Mouse (Mus musculus) midbrain, embryonic 14.5 days (tissue): ENCODE measurements at regions not wholly inside any gene's neighbourhood (a gene's known extent, or its start where the extent isn't known, plus 50 kb on each side); places are given as distances from the start of the nearest gene placed in this dataset.

ENCODE experiments used
- ATAC-seq: fragments of 200-750 bp; cut with Nextera tagmentation; 2 replicates; pipeline ENCODE4 v1.8.0; 2017; ENCODE audit warnings: moderate number of reproducible peaks, moderate library complexity; ENCODE audit not compliant: low FRiP score, low TSS enrichment
- DNase-seq: peaks from one replicate; pipeline ENCODE4 v3.0.0-alpha.2; 2015
- H3K27ac ChIP-seq: fragments of 300-500 bp; sonication (generic); replicated peaks from 2 replicates; pipeline ENCODE4 v1.5.1; 2014; ENCODE audit warnings: mild to moderate bottlenecking, low read depth, low read length, moderate library complexity
- H3K27me3 ChIP-seq: fragments of 300-500 bp; sonication (generic); 2 replicates; pipeline ENCODE4 v1.6.1; 2014; ENCODE audit warnings: low read length, control low read depth, mixed read lengths; ENCODE audit not compliant: control insufficient read depth, insufficient read depth
- H3K36me3 ChIP-seq: fragments of 300-500 bp; sonication (generic); 2 replicates; pipeline ENCODE4 v1.6.1; 2014; ENCODE audit warnings: low read length, control low read depth; ENCODE audit not compliant: control insufficient read depth, insufficient read depth
- H3K4me1 ChIP-seq: fragments of 300-500 bp; sonication (generic); 2 replicates; pipeline ENCODE4 v1.6.1; 2014; ENCODE audit warnings: mild to moderate bottlenecking, antibody characterized with exemption, low read length, control low read depth; ENCODE audit not compliant: control insufficient read depth, insufficient read depth
- H3K4me2 ChIP-seq: fragments of 300-500 bp; sonication (generic); 2 replicates; pipeline ENCODE4 v1.6.1; 2014; ENCODE audit warnings: mild to moderate bottlenecking, low read length, moderate library complexity
- H3K4me3 ChIP-seq: fragments of 300-500 bp; sonication (generic); replicated peaks from 2 replicates; pipeline ENCODE4 v1.5.1; 2014; ENCODE audit warnings: low read depth, low read length
- H3K9ac ChIP-seq: fragments of 300-500 bp; sonication (generic); replicated peaks from 2 replicates; pipeline ENCODE4 v1.6.1; 2014; ENCODE audit warnings: mild to moderate bottlenecking, low read length, moderate library complexity
- H3K9me3 ChIP-seq: fragments of 300-500 bp; sonication (generic); 2 replicates; pipeline ENCODE4 v1.6.1; 2016; ENCODE audit warnings: low read length, control low read depth, mixed read lengths; ENCODE audit not compliant: control insufficient read depth
- WGBS: fragments of 180-500 bp; shearing (Covaris S2); extraction: QIAGEN DNeasy Blood & Tissue Kit; methylation state at CpG from one replicate; pipeline ENCODE4 v1.1.7; 2014; 5-methylcytosine and 5-hydroxymethylcytosine counted together

DNA sequence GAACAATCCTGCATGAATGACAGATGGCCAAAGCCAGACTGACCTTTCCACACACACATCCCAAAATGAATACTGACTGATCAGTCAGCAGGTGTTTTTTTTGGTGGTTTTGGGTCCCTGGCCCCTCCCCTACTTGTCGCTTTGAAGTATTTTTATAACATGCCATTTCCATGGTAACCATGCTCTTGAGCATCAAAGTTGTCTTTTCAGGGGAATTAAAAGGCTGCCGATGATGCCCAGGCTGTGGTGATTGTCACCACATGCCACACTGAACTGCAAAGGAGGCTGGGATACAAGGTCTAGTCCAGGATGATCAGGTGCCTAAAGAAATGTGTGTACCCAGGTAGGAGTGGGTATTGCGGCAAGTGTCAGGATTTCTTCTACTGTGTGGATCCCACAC lies 92.3 kb upstream of the Frmd4a start:
- DNase-seq, result no peak
- ATAC-seq, result no peak
- H3K27ac ChIP-seq, result no peak overlapping the region
- peaks cover 11% of the 10 kb centered on the region for H3K4me1 ChIP-seq
- no peaks in the 10 kb centered on the region for H3K27me3 ChIP-seq
- no peak overlapping the region for H3K4me3 ChIP-seq
- no peak overlapping the region for H3K9ac ChIP-seq
- H3K36me3 ChIP-seq, result no peaks in the 10 kb centered on the region
- 56% methylated on average over 3 of the region's 3 CpGs for WGBS
- H3K9me3 ChIP-seq, result no peaks in the 10 kb centered on the region
- H3K4me2 ChIP-seq, result no peak overlapping the region

DNA sequence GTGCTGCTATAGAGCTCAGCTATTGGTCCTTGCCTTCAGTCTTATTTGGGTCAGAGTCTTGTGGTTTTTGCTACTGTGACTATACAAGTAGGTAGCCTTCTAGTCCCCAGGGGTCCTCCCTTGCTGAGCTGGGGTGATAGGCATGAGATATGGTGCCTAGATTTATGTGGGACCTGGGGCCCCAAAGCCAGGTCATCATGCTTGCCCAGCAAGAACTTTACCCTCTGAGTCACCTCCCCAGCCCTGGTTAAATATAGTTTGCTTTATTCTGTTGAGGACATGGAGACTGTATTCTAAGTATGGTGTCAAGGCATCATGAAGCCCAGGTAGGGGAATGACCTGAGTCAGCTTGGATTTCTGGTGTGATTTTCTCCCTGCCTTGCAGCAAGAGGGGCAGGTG lies 91.4 kb upstream of the Frmd4a start:
- no peak for ATAC-seq
- no peaks in the 10 kb centered on the region for H3K27me3 ChIP-seq

DNA sequence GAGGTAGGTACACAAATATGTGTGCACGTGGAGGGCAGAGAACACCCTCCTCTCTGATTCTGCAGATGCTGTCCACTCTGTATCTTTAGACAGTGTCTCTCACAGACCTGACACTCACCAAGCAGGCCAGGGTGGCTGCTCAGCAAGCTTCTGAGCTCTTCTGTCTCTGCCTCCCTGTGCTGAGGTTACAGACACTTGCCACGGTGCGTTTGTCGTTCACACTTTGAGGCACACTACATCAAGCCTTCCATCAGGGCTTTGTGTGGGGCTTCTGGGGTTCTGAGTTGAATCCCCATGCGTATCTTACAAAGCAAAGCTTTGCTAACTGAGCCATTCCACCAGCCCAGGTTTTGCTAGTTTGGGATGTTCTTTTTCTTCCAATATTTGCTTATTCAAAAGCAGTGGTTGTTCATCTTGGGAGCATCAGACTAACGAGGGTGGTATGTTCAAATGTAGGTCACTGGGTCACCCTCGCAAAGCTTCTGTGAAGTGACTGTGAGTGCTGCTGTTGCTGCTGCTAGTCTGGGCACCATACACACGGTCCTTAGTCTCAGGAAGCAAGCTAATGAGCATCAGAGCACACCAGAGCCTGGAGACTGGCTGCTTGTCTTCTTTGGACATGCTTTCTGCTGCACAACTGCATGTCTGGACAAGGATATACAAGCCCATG lies 90.2 kb upstream of the Frmd4a start:
- H3K27me3 ChIP-seq, result no peaks in the 10 kb centered on the region
- no peak overlapping the region for H3K4me3 ChIP-seq
- no peaks in the 10 kb centered on the region for H3K36me3 ChIP-seq
- no peak for ATAC-seq
- H3K4me1 ChIP-seq, result peaks cover 11% of the 10 kb centered on the region
- 70% methylated on average over 8 of the region's 8 CpGs for WGBS
- H3K9ac ChIP-seq, result no peak overlapping the region
- no peaks in the 10 kb centered on the region for H3K9me3 ChIP-seq
- no peak overlapping the region for H3K4me2 ChIP-seq
- no peak for DNase-seq
- no peak overlapping the region for H3K27ac ChIP-seq

More for the DNA sequence above, 91.4 kb upstream of the Frmd4a start:
- no peaks in the 10 kb centered on the region for H3K36me3 ChIP-seq
- H3K27ac ChIP-seq, result no peak overlapping the region
- no peak overlapping the region for H3K9ac ChIP-seq
- DNase-seq, result no peak
- H3K9me3 ChIP-seq, result no peaks in the 10 kb centered on the region
- H3K4me2 ChIP-seq, result no peak overlapping the region
- peaks cover 11% of the 10 kb centered on the region for H3K4me1 ChIP-seq
- no peak overlapping the region for H3K4me3 ChIP-seq

DNA sequence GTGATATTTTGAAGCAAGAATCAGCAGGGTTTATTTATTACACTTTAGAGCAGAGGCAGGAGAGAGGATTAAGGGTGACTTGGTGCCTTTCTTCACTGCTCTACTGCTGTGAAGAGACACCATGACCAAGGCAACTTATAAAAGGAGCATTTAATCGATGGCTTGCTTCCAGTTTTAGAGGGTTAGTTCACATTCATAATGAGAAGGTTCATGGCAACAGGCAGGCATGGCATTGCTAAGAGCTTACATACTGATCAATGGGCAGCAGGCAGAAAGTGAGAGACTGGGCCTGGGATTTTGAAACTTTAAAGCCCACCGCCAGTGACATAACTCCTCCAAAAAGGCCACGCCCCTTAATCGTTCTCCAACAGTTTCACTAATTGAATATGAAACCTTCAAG lies 89.7 kb upstream of the Frmd4a start:
- no peak for ATAC-seq
- WGBS, result 64% methylated on average over 4 of the region's 4 CpGs

DNA sequence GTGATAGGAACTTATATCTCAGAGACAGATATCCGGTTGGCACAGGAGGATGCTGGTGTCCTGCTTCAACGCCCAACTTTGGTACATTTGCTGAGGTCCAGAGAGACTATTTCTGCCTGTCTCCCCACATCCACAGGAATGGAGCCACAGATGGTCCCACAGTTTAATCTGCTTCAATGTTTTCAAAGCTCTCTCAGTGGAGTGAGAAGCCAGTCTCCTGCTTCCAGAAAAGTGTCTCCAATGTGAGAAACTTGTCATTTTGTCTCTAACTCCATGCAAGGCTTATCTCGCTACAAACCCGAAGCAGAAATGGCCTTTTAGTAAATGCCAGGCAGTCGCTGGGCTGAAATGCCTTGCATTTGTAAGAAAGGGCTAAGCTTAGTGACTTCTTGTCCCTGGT lies 86.9 kb upstream of the Frmd4a start:
- 76% methylated on average over 5 of the region's 5 CpGs for WGBS
- H3K4me3 ChIP-seq, result no peak overlapping the region
- no peaks in the 10 kb centered on the region for H3K9me3 ChIP-seq
- ATAC-seq (no peak), DNase-seq (no peak)
- H3K36me3 ChIP-seq, result no peaks in the 10 kb centered on the region
- H3K9ac ChIP-seq, result no peak overlapping the region
- peaks cover 5% of the 10 kb centered on the region; the same call in 1 of the 2 replicates for H3K4me1 ChIP-seq
- no peak overlapping the region for H3K27ac ChIP-seq
- H3K27me3 ChIP-seq, result no peaks in the 10 kb centered on the region
- no peak overlapping the region for H3K4me2 ChIP-seq

More for the DNA sequence above, 89.7 kb upstream of the Frmd4a start:
- Histone ChIP-seq H3K9ac (no peak overlapping the region), H3K9me3 (no peaks in the 10 kb centered on the region), H3K27ac (no peak overlapping the region), H3K4me3 (no peak overlapping the region), H3K27me3 (no peaks in the 10 kb centered on the region), H3K4me1 (peaks cover 11% of the 10 kb centered on the region), H3K36me3 (no peaks in the 10 kb centered on the region), H3K4me2 (no peak overlapping the region)
- peak; percentile 37 for DNase-seq

DNA sequence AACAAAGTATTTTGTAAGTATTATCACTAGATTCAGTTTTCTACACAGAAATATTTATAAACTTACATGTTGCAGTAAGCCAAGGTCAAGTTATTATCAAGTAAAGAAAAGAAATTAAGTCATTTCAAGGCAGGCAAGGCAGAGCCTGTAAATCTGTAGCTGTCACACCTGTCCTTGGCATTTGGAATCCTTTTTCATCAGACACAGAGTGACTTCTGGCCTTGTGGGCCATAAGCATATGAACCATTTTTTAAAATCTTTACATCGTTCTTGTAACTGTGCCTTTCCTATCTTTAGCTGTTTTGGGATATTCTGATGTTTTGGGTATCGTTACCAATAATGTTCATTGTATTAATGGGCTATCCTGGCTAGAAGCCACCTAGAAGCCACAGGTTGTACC lies 76.7 kb upstream of the Frmd4a start:
- H3K27me3 ChIP-seq, result no peaks in the 10 kb centered on the region
- no peak overlapping the region for H3K9ac ChIP-seq
- no peak overlapping the region for H3K4me3 ChIP-seq
- no peaks in the 10 kb centered on the region for H3K4me1 ChIP-seq
- no peak overlapping the region for H3K27ac ChIP-seq
- ATAC-seq (no peak), DNase-seq (no peak)
- no peaks in the 10 kb centered on the region for H3K9me3 ChIP-seq
- H3K36me3 ChIP-seq, result no peaks in the 10 kb centered on the region
- WGBS, result 91% methylated on average over 2 of the region's 2 CpGs
- no peak overlapping the region for H3K4me2 ChIP-seq

DNA sequence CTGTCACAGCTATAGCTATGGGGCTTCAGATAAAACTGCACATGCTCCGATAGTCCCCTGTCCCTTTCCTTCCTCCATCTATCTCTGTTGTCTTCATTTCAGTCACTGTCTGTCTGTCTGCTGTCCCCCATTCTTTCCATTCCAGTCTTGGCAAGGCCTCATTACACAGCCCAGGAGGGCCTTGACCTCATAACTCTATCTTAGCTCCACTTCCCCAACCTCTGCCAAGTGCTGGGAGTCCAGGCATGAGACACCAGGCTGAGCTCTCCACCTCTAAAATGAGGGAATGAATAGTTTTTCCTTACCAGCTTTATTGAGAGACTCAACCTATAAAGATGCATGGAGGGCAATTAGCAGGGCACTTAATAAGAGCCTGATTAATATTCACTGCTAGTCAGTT lies 76.0 kb upstream of the Frmd4a start:
- Histone ChIP-seq H3K4me2 (no peak overlapping the region), H3K27ac (no peak overlapping the region), H3K27me3 (no peaks in the 10 kb centered on the region), H3K36me3 (no peaks in the 10 kb centered on the region), H3K9me3 (no peaks in the 10 kb centered on the region), H3K9ac (no peak overlapping the region), H3K4me3 (no peak overlapping the region), H3K4me1 (no peaks in the 10 kb centered on the region)
- no peak for DNase-seq
- WGBS, result 93% methylated on average over 1 of the region's 1 CpGs
- ATAC-seq, result no peak

DNA sequence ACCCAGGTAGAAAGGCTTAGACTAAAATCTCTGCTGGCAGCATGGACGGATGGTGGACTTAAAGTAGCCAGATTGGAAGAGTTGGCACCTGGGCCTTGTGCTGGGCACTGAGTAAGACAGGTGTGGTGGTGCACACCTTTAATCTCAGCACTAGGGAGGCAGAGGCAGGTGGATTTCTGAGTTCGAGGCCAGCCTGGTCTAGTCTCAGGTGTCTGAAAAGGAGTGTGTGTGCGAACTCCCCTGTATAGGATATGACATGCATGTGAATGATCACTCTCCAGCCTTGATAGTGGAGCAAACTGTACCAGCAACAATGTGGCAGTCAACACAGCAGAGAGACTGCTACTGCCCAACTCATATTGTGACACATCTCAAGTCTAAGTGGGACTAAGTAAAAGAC lies 70.1 kb upstream of the Frmd4a start:
- Histone ChIP-seq H3K9ac (no peak overlapping the region), H3K4me1 (no peaks in the 10 kb centered on the region), H3K9me3 (no peaks in the 10 kb centered on the region), H3K4me2 (no peak overlapping the region), H3K36me3 (no peaks in the 10 kb centered on the region), H3K27ac (no peak overlapping the region), H3K4me3 (no peak overlapping the region), H3K27me3 (no peaks in the 10 kb centered on the region)
- 92% methylated on average over 3 of the region's 3 CpGs for WGBS
- DNase-seq (no peak), ATAC-seq (no peak)

DNA sequence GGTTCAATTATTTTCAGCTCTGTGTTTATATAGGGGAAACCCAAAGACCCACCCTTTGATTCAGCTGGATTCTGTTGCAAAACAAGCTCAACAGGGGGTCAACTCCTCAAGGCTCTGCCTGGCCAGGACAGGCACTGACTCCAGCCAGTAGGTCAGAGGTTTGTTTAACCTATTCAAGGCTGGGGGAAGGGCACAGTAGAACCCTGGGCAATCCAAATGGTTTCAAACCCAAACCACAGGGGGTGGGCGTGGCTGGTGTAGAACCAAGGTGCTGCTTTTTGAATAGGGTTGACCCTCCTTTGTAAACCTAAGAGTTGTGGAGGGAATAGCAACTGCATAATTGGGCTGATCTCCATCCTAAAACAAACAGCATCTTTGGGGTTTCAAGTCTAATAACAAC lies 69.2 kb upstream of the Frmd4a start:
- H3K9me3 ChIP-seq, result no peaks in the 10 kb centered on the region
- no peaks in the 10 kb centered on the region for H3K36me3 ChIP-seq
- WGBS, result 70% methylated on average over 1 of the region's 1 CpGs
- ATAC-seq, result no peak
- no peaks in the 10 kb centered on the region for H3K4me1 ChIP-seq
- DNase-seq, result no peak
- no peak overlapping the region for H3K4me3 ChIP-seq
- H3K4me2 ChIP-seq, result no peak overlapping the region
- no peaks in the 10 kb centered on the region for H3K27me3 ChIP-seq
- H3K27ac ChIP-seq, result no peak overlapping the region
- H3K9ac ChIP-seq, result no peak overlapping the region
